Mouse (Mus musculus): ENCODE data around the gene Fmnl1.

The Fmnl1 gene

DNA sequence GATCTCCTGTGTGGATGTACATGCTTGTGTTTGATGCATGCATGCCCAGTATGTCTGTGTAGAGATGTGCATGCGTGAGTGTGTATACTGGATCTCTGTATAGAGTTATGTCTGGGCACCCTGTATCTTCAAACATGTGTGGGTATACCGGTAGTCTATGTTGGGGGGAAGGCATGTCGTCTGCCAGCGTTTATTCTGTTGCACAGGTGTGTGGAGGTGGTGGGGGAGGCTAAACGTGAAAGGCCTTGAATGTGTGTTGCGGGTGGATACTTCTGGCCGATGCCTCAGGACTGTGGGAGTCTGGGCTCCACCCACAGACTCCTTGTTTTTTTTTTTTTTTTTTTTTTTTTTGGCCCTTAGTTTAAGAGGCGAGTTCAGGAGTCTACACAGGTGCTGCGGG lies 10.4 kb downstream of the Fmnl1 start:
- DNase-seq (ENCODE audit: low spot score in 2 of 2): no peak

DNA sequence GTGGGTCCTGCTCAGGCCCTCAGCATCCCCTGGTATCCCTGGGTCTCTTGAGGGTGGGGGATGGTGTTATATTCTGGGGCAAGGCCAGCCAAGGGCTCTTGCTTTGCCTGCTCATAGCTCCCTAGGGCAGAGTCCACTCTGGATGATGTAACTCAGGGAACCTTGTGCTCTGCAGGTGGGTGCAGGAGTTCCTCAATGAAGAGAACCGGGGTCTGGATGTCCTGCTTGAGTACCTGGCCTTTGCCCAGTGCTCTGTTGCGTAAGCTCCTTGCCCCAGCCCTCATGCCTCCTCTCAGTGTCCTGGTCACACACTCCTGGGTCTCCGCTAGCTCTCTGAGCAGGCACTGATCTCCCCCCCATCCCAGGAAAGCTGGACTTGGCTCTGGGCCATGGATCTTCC lies 11.0 kb downstream of the Fmnl1 start:
- no peak for DNase-seq (ENCODE audit: low spot score in 2 of 2)

DNA sequence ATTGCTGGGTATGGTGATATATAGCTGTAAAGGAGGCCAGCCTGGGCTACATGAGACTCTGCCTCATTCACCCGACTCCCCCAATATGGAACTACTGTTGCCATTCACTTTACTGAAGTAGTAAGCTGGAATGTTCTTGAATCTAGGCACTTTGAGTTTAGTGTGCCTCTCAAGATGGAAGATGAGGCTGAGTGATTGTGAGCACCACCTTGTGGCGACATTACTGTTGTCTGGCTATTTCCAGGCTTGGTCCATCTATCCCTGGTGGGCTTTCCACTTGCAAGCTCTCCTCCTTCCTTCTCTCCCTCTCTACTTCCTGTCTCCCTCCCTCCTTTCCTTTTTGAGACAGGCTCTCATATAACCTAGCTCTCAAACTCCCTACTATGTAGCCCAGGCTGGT lies 14.0 kb downstream of the Fmnl1 start:
- DNase-seq (ENCODE audit: low spot score in 2 of 2): no peak

DNA sequence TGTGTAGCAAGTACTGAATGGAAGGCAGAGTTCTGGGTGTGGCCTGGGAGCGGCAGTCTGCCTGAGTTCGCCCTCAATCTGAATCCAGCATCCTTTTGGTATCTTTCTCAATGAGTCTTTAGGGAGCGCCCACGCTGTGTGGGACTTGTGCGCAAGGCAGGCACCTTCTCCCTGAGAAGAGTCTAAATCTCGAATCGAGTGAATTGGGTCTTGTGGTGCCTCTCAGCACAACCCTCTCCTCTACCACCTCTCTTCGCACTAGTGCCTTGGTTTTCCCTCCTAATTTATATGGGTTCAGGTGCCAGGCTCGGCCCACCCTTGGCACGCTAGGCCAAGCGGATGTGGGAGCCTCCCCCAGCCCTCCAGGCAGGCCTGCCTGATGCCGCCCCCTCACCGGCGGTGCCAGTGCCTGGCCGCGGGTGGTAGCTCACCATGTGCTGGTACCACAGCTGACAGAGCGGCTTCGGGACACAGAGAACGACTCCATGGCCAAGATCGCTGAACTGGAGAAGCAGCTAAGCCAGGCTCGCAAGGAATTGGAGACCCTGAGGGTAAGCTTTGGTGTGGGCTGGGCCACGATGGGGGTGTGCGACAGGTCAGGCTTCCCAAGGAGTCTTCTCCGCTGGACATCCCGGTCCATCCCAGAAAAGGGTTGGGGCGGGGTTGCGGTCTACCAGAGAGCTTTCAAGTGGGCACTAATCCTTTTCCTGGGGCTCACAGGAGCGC lies 21.5 kb downstream of the Fmnl1 start:
- DNase-seq (ENCODE audit: low spot score in 2 of 2): no peak

DNA sequence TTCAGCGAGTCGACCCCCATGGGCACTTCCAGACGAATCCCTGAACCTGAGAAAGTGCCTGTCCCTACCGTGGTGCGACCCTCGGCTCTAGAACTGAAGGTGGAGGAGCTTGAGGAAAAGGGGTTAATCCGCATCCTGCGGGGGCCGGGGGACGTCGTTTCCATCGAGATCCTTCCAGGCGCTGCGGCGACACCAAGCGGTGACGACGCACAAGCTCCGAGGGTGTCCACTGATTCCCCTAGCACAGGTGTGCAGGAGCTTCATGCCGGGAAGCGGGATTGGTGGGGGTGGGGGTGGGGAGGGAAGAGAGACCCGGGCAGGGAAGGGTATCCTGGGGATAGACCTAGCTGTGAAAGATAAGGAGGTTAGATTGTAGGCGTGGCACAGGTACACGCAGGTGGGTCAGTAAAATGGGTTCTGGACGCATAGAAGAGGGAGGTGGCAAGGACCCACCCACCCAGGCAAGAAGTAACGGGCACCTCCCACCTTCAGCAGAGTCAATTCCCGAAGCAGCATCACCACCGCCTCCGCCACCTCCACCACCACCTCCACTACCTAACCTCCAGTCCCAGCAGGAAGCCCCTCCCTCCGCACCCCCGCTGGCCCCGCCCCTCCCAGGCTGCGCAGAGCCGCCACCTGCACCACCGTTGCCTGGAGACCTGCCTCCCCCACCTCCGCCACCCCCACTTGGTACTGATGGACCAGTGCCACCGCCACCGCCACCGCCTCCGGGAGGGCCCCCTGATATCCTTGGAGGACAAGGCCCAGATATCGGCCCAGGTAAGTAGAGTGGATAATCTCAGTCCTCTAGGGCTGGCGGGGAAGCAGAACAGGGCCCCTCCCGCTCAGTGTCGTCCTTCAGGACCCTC lies 22.3 kb downstream of the Fmnl1 start:
- DNase-seq (ENCODE audit: low spot score in 2 of 2): peak in 1 of 2 experiments; percentile 63

DNA sequence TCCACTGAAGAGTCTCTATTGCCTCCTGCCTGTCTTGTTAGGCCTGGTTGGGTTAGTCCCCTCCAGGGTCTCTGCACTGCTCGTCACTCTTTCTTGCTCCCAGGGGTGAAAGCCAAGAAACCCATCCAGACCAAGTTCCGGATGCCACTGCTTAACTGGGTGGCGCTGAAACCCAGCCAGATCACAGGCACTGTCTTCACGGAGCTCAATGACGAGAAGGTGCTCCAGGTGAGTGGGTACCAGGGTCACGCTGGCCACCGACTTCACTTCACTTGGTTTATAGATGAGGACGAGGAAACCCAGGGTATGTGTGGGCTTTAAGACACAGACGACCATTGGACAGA lies 22.9 kb downstream of the Fmnl1 start:
- DNase-seq (ENCODE audit: low spot score in 2 of 2): no peak

DNA sequence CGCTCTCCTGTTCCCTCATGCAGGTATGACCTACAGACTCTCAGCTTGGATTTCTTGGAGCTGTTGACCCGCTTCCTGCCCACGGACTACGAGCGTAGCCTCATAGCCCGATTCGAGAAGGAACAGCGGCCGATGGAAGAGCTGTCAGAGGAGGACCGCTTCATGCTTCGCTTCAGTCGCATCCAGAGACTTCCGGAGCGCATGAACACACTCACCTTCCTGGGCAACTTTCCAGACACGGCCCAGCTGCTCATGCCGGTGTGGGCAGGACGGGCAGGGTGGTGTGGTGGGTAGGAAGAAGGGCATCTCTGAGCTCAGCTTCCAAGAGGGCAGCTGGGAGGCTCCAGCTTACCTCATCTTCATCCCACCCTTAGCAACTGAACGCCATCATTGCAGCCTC lies 24.3 kb downstream of the Fmnl1 start:
- no peak for DNase-seq (ENCODE audit: low spot score in 2 of 2)

DNA sequence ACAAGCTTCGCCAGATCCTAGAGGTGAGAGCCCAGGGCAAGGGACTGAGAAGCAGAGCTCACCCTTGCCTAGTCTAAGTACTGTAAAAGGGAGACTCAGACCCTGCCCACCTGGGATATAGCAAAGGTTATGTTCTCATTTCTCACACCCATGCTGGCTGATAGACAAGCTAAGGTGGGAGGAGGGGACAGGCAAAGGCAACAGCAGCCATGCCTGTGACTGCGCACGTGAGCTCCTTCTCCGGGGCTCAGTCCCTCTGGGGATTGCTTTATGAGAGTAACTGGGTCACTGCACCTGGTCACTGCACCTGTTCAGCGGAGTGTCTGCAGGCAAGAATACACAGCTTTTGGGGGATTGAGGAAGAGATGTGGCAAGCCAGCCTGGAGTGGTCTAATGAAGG lies 24.7 kb downstream of the Fmnl1 start:
- no peak for DNase-seq (ENCODE audit: low spot score in 2 of 2)

DNA sequence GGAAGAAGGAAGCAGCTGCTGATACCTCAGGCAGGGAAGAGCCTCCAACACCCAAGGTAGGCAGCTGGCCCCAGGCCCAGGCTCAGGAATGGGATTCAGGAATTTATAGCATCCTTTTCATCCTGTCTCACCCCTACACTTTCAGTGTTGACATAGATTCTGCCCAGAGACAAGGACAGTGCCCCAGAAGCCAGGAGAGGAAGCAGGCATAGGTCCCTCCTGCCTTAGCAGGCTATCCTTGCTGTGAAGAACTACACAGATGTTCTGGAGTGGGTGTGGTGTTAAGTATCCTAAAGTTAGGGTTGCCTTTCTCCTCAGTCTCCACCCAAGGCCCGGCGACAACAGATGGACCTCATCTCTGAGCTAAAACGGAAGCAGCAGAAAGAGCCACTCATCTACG lies 26.4 kb downstream of the Fmnl1 start:
- DNase-seq (ENCODE audit: low spot score in 2 of 2): no peak

DNA sequence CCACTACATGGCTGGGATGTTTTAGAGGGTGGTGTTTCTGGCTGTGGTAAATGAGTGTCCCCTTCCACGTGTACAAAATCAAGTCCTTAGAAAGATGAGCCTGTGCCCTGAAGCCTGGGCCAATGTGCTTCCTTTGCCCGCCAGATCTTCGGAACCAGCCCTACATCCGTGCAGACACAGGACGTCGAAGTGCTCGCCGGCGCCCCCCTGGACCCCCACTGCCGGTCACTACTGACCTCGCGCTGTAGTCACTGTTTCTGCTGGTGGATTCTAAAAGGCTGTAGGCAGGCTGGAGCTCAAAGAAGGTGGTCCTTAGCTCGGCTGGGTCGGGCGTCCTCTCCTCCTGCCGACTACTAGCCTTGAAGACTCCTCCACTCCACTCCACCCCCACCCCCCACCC lies 27.4 kb downstream of the Fmnl1 start:
- no peak for DNase-seq (ENCODE audit: low spot score in 2 of 2)

DNA sequence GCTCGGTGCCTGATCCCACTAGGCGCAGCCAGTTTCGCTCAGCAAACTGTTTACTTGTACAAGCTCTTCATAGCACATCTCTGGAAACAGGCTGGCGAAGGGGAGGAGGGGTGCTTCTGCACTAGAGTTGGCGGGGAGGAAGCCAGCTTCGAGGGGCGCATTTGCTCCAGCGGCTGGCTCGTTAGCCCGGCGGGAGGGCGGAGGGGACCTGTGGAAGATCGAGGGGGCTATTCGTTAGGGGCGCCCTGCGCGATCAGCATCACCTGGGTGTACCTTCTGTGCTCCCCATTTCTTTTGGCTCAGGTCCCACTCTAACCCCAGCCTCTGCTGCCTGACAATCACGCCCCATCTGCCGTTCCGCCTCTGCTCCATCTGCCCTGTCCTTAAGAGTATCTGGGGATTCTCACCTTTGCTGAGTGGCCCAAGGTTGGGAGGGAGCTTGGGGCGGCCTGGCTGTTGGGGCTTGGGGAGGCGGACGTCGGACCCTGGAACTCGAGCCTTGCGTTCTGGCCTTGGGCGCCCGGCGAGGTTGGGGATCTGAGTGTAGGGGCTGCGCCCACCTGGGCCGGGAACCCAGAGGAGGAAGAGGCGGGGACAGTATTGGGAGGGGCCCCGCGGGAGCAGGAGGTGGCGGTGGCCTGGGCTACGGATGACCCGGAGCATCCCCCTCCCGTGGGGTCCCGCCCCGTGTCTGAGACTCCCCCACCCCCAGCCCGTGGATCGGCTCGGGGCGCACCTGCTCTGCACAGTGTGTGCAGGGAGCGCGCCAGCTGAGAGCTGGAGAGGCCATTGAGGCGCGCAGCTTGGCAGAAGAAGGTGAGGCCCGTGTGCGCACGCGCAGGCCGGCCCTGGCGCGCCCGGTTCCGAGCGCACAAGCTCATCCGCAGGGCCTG lies 28.2 kb downstream of the Fmnl1 start:
- peak; percentile 61 to 64 for DNase-seq (ENCODE audit: low spot score in 2 of 2)

DNA sequence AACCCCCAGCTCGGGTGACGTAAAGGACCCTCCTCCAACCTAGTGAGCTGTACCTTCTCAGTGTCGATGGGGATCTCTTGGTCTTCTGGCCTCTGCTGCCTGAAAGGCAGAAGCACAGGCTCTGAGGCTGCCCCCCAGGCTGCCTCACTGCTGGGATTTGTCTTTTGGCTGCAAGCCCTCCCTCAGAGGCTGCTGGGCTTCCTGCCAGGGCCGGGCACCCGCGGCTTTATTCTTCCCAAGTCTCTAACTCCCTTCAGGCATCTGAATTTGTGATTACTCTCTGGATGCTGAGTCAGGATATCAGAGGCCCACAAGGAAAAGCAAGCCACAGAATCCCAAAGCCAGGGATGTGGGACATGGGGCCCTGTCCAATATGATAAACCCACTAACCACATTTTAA lies 30.8 kb downstream of the Fmnl1 start:
- peak; percentile 68 to 80 for DNase-seq (ENCODE audit: low spot score in 2 of 2)

DNA sequence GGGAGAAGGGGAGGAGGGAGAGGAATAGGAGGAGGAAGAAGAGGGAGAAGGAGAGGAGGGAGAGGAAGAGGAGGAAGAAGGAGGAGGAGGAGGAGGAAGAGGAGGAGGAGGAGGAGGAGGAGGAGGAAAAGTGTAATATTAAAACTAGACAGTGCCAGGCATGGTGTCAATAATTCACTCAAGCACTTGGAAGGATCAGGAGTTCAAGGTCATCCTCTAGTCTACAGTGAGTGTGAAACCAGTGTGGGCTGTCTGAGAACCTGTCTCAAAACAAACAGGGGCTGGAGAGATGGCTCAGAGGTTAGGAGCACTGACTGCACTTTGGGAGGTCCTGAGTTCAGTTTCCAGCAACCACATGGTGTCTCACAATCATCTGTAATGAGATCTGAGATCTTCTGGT lies 31.5 kb downstream of the Fmnl1 start:
- no peak for DNase-seq (ENCODE audit: low spot score in 2 of 2)

DNA sequence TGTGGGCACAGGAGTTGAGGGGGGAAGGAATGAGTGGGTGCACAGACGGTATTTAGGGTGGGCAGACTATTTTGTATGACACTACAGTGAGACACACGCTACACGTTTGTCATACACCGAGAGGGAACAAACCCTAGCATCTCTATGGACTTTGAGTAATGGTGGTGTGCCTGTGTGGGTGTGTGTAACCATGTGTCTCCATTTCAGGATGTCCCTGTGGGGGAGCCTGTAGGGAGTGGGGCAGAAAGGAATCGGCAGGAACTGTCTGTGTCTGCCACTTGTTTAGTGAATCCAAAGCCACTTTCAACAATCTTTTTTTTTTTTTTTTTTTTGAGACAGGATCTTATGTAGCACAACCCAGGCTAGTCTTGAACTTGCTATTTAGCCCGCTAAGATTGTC lies 35.3 kb downstream of the Fmnl1 start:
- DNase-seq (ENCODE audit: low spot score in 2 of 2): no peak

DNA sequence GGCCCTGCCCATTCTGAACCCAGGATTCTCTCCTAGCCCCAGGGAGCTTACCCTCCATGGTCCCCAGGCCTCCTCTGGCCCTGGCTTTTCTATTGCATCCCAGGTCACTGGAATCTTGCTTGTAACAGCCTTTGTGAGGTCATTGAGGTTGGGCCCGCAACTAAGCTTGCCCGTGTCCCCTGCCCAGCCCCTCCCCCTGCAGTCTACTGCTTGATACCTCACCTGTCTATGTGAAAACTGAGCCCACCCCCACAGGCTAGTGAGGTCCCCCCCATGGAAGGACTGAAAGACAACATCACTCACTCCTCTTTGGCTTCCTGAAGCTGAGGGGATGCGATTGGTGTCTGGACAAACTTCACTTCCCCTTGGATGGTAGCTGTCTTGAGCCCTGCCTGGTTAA lies 37.6 kb downstream of the Fmnl1 start, which contains the start of gene 1700023F06Rik:
1700023F06Rik (minus strand) TSS at position 101 of the 400 bp plus-strand sequence.
- no peak for DNase-seq (ENCODE audit: low spot score in 2 of 2)

DNA sequence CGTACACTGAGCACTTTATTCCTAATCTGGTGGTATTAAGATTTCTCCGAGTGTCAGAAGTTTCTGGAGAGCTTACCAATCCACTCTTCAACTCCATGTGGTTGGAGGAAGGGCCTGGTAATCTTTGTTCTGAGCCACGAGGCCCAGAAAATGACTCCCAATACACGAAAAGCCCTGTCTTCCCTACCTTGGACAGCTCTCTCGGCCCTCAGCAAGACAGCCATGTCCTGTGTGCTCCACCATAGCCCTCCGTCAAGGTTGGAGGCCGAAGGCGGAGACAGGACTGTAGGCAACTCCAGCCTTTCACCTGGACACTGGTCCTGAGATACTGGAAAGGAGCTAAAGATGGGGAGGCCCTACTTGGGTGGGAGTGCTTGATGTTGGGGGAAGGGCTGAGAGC lies 39.4 kb downstream of the Fmnl1 start:
- DNase-seq (ENCODE audit: low spot score in 2 of 2): no peak

DNA sequence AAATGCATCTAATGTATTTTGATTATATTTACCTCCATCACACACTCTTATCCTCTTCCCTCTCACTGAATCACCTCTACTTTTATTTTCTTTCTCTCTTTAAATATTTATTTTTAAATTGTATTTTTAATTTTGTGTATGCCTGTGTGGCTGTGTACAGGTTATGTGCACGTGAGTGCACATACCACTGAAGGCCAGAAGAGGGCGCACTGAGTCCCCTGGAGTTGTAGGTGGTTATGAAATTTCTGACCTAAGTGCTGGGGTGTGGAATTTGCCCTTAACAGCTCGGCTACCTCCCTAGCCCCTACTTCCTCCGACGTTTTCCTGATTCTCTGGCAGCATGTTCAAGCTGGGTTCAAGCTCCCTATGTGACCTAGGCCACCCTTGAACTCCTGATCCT lies 42.8 kb downstream of the Fmnl1 start:
- no peak for DNase-seq (ENCODE audit: low spot score in 2 of 2)

DNA sequence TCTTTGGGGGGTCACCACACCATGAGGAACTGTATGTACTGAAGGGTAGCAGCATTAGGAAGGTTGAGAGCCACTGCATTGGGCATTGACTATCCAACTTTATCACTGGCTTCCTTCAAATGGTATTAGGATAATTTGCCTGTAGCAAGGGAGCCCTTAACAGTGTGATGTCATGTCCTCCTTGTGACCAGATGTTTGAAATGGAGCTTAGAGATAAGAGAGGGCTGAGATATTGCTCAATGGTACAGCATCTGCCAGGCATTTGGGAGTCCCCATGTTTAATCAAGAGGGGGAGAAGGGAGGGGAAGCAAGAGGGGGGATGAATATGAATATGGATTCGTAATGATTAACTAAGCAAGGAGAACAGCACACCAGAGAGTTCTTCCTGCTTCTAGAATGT lies 44.4 kb downstream of the Fmnl1 start:
- DNase-seq (ENCODE audit: low spot score in 2 of 2): no peak

DNA sequence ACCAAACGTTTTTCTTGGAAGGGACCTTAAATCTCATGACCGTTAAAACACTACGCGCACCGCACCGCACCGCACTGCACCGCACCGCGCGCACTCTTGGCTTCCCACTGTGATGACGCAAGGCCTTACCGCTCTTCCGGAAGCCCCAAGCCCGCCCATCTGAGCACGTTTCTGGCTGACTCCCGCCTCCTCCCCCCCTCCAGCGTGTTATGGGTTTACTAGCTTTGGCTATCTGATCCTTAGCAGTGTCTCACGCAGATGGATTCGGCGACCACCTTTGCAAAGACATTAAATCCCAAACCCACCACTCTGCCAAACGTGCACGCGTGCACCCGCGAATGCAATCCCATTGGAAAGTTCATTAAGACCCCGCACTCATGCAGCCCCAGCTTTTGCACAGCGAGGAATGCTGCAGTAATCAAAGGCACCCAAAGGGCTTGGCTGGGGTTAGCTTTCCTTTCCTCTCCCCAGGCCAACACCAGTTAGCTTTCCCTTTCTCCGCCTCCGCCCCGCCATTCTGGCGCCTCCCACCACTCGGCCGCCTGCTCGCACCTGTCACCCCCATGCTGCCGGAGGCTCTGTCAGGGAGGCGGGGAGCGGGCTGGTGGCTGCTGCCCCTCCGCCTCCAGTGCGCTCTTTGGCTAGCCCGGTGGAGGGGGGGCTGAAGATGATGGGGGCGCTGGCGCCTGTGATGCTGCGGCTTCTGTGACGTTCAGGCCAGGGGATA lies 47.0 kb downstream of the Fmnl1 start, which contains the start of gene Spata32:
Spata32 (minus strand) TSS at position 643 of the 727 bp plus-strand sequence.
- DNase-seq (ENCODE audit: low spot score in 2 of 2): peak in 1 of 2 experiments; percentile 58

DNA sequence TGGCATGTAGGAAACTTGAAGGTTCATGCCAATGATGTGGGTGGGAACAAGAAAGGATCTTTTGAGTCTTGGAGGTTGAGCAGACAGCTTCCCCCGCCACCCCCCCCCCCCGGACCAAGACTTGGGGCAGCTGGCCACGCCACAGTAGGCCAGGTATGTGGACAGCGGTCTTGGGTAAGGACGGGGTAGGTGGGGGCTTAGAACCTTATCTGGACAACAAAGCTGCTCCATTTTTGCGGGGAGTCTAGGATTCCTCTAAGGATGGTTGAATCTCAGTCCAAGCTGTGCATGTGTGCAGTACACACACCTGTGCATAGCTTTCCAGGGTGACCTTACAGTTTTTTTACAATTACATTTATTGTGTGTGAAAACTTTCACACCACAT lies 47.6 kb downstream of the Fmnl1 start:
- no peak for DNase-seq (ENCODE audit: low spot score in 2 of 2)

DNA sequence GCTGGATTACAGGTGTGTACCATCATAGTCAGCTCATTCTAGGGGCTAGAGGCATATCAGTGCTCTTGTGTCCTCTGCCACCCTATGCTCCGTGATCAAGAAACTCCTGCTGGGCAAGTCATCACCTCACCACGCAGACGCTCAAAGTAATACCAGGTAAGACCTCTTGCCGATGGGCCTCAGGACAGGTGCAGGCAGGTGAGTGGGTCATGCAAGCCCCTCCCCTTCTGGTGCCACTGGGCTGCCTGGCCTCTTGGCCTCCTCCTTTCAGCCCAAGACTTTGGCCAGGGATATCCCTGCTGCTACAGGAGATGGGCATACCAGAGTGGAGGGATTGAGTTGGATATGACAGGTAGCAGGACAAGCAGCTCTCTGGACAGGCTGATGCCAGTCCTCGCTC lies 48.4 kb downstream of the Fmnl1 start:
- no peak for DNase-seq (ENCODE audit: low spot score in 2 of 2)

DNA sequence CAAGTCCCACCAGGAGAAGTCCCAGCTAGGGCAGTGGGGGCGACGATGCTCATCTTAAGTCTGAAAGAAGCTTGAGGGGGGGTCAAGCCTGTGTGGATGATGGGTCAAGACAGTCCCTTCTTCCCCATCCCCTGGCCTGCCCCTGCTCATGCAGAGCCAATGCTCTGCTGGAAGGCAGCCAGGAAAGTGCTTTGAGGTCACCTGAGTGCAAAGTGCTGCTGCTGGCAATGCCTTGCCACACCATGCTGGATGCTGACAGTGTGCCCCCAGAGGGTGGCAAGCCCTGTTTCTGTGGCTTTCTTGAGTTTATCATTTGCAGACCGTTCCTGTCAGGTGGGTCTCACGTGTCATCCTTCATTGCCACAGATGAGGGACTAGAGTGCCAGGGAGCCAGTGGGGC lies 49.1 kb downstream of the Fmnl1 start:
- DNase-seq (ENCODE audit: low spot score in 2 of 2): no peak

All from frontal cortex, postnatal 14 days (tissue).